Mouse (Mus musculus): ENCODE measurements around the gene Tgds. TPM values are rescaled to one million over a fixed set of nuclear protein-coding genes. Genes with fewer than 3 reads are reported as not detected.

Tgds gene
- total RNA-seq (2023) = 10 to 100 TPM; 16.9 to 19.6 TPM

GRCm38 (mm10) chr14:118132642-118132977 lies at the start of gene Tgds:
Gene Tgds (minus strand): TSS chr14:118132755.

DNA sequence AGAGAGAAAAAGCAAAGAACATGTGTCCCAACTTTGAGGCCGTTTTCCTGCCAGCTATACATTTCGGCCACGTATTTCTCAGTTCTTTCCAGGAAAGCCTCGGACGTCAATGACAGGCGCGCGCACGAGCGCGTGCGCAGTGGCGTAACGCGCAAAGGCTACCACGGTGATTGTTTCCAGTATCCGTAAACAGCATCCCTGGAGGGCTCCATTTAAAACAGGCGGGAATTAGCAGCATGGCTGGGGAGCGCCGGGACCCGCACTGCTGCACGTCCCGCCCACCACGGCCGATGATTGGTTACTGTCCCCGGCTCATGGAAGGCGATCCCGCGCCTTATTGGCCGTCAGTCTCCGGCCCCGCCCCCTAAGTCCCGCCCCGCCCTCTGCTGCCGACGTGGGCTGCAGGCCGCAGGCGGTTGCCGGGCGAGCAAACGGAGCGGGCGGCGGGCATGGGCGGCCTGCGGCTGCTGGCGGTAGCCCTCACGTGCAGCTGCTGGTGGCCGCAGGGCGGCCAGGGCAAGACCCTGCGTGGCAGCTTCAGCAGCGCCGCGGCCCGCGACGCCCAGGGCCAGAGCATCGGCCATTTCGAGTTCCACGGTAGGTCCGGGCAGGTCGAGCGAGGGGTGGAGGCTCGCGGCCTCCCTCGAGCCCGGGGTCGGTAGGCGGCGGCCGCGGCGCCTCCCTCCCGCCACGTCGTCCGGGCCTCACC lies 4.3 kb upstream of the Tgds start, which contains the start of gene Gpr180:
Gene Gpr180, plus strand, starts transcription at position 415 of the 709 bp plus-strand sequence.

Other genes starting within 250 kb of the Tgds start
- gene Dct, start 80.5 kb downstream of the Tgds start, total RNA-seq (2023) = not detected
- 10 to 100 TPM; 16.4 to 16.8 TPM for gene Gpr180, start 4.4 kb upstream of the Tgds start, total RNA-seq (2023)
- not detected for gene Sox21, start 104.3 kb upstream of the Tgds start, total RNA-seq (2023)
- not detected for gene Gm9376, start 134.2 kb upstream of the Tgds start, total RNA-seq (2023)